Mouse (Mus musculus): Measurements from ENCODE around the gene Cd163. TPM values are rescaled to one million over a fixed set of nuclear protein-coding genes. Genes with fewer than 3 reads are reported as not detected.
A peak's percentile ranks its signal among the peaks of the same experiment; 100 is the strongest.

The Cd163 gene
- total RNA-seq, 2 experiments from 2014 or later, result 13.6 to 19.2 TPM

DNA sequence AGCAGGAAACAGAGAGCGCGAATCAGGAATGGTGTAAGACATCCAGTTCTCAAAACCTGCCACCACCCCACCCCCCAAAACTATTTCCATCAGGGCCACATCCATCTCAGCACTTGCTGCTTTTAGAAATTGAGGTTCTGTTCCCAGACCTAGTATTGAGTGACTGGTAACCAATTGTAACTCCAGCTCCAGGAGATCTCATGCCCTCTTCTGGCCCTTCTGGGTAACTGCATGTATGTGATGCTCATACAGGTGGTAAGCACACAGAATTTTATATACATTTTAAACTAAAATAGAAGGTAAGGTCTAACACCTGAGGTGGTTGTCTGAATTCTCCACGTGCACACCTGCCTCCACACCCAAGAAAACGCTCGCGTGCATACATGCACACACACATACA lies 42.2 kb downstream of the Cd163 start:
- DNase-seq, result no peak
- intact Hi-C loops (cut with DNase I; ENCODE audit: low total_unique reads), result no loop called here

DNA sequence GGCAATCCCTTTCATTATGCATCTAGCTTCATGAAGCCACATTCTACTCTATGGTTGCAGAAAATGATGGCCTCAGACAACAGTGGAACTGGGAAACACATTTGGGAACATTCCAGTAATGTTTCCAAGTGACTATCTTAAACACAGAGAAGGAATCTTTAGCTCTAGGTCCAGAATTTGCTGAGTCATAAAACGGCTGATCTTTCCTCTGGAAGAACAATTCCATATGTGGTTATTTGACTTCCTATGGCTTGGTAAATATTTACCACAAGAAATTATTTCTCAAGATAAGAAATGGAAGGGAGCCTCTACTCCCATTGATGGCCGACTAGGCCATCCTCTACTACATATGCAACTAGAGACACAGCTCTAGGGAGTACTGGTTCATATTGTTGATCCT lies 48.8 kb downstream of the Cd163 start:
- DNase-seq, result no peak
- intact Hi-C loops (cut with DNase I; ENCODE audit: low total_unique reads), result no loop called here

DNA sequence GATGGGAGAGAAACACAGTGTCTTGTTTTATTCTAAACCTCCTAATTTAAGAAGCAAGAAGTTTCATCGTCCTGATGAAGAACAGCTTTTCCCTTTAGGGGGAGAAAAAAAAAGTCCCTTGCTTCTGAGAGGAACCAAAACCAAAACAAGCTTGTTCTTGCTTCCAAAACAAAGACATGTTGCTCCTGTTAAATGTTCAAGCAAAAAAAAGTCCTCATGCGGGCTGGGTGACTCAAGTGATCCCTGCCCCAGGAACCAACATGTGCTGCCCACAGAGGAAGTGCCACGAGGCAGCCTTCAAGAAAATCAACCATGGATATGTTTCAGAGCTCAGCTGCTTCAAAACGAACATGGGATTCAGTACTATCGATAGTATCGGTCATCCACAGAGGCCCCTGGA lies 54.5 kb downstream of the Cd163 start:
- intact Hi-C loops (cut with DNase I; ENCODE audit: low total_unique reads), result no loop called here
- DNase-seq, result no peak

DNA sequence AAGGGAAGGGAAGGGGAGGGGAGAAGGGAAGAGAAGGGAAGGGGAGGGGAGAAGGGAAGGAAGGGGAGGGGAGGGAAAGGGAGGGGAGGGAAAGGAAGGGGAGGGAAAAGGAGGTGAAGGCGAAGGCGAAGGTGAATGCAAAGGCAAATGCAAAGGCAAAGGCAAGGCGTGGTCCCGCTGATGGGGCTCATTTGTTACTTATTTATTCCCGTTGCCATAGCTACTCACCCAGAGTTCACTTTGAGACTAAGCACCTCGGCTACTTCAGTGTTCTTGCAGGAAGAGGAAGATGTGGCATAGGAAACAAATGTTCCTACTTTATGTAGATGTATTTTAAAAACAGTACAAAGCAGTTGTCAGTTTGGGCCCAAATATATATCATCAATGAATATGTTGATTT lies 56.1 kb downstream of the Cd163 start:
- intact Hi-C loops (cut with DNase I; ENCODE audit: low total_unique reads), result no loop called here
- DNase-seq, result no peak

DNA sequence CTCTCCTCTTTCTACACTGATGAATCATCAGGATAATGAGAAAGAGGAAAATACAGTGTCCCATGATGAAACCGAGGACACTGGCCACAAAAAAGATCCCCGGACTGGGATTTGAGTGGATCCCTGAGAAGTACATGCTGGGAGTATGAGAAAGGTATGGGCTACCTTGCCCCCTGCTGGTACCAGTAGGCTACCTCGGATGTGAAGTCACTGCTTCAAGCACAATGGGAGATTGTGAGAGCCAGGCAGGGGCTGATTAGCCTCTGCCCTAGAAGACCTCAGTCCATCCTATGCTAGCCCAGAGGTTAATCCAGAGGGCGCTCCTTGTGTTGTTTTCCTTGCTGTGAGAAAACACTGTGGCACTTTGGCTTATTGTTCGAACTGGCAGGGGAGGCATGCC lies 59.9 kb downstream of the Cd163 start:
- intact Hi-C loops (cut with DNase I; ENCODE audit: low total_unique reads), result no loop called here

DNA sequence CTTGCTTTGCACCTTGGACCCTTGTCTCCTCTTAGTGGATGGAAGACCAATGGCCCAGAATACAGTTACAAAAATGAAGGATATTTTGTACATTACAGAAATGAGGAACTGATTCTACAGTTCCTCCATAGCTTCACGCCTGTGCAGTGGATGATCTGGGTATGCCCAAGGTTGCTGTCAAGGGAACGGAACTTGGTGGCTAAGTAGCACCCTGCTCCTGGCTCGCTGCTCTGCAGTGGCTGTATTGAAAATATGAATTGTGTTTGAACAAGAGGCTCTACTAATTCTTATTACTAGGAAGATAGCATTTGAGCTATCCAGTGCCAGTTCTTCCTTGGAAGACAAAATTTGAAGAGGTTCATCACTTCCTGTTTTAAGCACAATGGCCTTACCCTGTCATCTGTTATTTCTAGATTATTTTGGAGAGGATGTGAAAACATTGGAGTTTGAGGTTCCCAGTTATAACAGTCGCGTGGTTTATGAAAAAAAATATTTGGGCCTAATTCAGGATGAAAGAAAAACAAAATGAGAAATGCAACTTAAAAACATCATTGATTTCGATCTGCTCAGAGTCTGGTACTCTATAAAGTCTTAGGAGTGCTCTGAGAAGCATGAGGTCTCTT lies 69.2 kb downstream of the Cd163 start:
- no peak for DNase-seq
- intact Hi-C loops (cut with DNase I; ENCODE audit: low total_unique reads), result loop anchor here (10.0 kb wide), 1 partner anchor 1479 kb away; no protein-coding TSS in a partner anchor

More for the DNA sequence above, 59.9 kb downstream of the Cd163 start:
- no peak for DNase-seq

DNA sequence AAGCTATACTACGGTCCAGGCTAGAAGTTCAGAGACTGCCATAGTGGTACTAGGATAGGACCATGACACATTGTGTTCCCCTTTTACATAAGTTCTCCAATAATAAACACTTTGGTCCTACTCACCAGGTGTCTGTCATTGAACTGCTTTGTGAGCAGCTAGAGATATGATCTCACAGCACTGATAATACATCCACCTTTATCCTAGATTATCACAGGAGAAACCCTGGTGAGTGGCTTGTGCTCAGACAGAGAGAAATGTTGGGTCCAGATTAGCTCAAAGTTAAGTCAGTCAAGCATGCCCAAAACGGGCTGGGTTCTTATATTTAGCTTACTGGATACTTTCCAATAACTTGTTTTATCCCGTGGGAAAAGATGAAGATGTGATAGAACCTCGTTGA lies 70.2 kb downstream of the Cd163 start:
- intact Hi-C loops (cut with DNase I; ENCODE audit: low total_unique reads), result loop anchor here (5.0 to 10.0 kb wide), 2 partner anchors 112 to 1480 kb away; no protein-coding TSS in a partner anchor
- no peak for DNase-seq

DNA sequence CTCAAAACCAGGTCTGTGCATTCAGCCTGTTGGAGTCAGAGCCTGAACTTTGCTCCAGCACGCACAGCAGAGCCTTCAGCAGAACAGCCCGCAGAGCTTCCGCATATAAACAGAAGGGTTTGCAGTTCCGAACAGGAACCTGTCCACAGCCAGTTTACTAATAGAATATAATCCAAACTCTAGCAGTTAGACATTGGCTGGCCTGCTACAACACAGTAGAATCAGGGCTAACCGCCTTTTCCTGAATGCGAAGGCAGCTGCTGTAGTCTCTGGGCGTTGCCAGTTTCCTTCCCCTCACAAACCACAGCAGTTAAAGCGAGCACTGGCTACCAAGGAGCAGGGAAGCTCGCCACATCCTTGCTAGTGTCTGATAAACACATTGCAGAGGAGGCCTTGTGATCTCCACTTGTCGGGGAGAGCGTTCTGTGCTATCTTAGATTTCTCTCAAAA lies 71.0 kb downstream of the Cd163 start:
- intact Hi-C loops (cut with DNase I; ENCODE audit: low total_unique reads), result loop anchor here (5.0 to 10.0 kb wide), 2 partner anchors 113 to 1481 kb away; no protein-coding TSS in a partner anchor
- peak; percentile 32 for DNase-seq

DNA sequence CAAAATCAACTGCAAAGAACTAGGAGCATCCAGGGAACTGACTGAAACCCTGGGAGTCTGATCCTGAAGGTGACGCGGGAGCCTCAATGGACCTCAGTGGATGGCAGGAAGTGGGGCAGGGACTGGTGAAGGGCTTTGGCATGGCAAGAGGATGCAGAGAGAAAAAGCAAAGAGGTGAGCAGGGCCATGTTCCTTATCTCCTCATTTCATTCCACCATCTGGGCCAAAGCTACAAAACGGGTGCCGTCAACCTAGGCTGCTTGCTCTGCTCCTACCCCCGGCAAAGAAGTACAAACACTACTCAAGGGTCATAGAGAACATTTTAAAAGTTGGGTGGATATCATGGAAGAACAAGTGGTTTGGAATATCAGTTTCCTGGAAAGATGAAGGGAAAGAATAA lies 71.9 kb downstream of the Cd163 start:
- intact Hi-C loops (cut with DNase I; ENCODE audit: low total_unique reads), result loop anchor here (5.0 to 10.0 kb wide), 2 partner anchors 114 to 1482 kb away; no protein-coding TSS in a partner anchor

DNA sequence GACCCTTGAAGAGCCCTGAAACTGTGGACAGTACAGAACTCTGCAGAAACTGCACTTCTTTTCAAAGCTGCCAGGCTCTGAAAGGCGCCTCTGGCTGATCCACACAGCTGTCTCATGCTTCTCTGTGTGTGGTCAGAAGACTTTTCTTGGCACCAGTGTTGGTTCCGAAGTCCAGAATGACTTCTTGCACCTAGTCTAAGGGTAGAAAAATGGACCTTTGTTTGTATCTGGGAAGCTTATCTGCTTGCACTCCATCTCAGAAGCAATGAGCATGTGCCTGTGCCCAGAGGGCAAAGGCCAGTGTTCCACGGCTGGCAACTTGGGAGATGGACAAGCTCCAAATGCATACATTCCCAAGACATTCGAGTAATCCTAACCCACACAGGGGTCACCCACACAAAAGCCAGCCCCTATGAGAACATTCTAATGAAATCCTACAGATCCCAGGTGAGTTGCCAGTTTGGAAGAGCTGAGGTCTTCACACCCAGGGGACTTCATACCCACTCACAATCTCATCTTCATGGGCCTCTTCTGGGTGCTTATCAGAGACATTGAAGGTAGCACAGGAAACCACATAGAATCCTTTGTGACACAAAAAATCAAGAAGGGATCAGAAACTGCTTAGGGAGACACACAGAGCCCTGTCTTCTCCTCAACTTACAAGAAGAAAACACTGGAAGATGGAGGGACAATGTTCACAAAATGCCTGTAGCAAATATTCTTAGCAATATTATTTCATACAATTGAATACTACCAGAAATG lies 73.2 kb downstream of the Cd163 start:
- no peak for DNase-seq
- intact Hi-C loops (cut with DNase I; ENCODE audit: low total_unique reads), result loop anchor here (5.0 to 10.0 kb wide), 2 partner anchors 115 to 1483 kb away; no protein-coding TSS in a partner anchor

More for the DNA sequence above, 71.9 kb downstream of the Cd163 start:
- DNase-seq, result no peak

DNA sequence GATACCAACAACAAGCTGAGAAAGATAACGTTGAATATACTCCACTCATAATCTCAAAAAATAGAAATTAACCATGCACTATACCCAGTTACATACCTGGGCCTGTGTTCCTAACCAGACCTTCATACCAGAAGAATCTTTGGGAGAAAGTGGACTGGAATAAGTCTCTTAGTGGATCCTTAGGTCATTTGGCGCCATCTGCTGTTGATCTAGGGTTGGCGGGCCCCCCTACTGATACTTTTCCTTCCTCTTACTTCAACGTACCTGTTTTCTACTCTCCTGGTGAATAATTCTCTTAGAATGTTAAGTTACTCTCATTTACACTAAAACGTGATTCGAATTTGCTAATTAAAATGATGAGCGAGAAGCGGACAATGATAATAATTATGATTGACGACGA lies 74.9 kb downstream of the Cd163 start:
- DNase-seq, result peak; percentile 54

More for the DNA sequence above, 74.9 kb downstream of the Cd163 start:
- intact Hi-C loops (cut with DNase I; ENCODE audit: low total_unique reads), result loop anchor here (5.0 to 10.0 kb wide), 2 partner anchors 117 to 1485 kb away; no protein-coding TSS in a partner anchor

Other genes with a start within 250 kb of the Cd163 start
- not detected for gene Vmn2r27, start 72.8 kb upstream of the Cd163 start, total RNA-seq (2021)
- gene Pex5, start 110.4 kb downstream of the Cd163 start, total RNA-seq (2021), result 10 to 100 TPM; 23.0 to 24.0 TPM
- 1 to 10 TPM in 1 of 2 experiments, under 1 TPM in 1; 0.60 to 1.6 TPM for gene Clstn3, start 160.1 kb downstream of the Cd163 start, total RNA-seq (2021)
- 1 to 10 TPM in 1 of 2 experiments, under 1 TPM in 1; 0.64 to 1.2 TPM for gene C1rl, start 188.5 kb downstream of the Cd163 start, total RNA-seq (2021)
- 10 to 100 TPM; 11.8 to 16.3 TPM for gene C1ra, start 207.7 kb downstream of the Cd163 start, total RNA-seq (2021)
- 10 to 100 TPM; 31.6 to 40.4 TPM for gene C1s1, start 237.7 kb downstream of the Cd163 start, total RNA-seq (2021)